Mouse (Mus musculus) liver, postnatal 0 days (tissue): ENCODE measurements around the gene Nr1d2.
"Not testable (repeated sequence)": the region's sequence is repeated elsewhere in the genome, so short reads cannot be mapped to it uniquely, and the experiment has no call there.

Source experiments
- CTCF ChIP-seq: sonication (generic); IDR thresholded peaks from 2 replicates; pipeline ENCODE4 v1.5.1; 2016; ENCODE audit warnings: antibody characterized with exemption, low read depth
- EP300 ChIP-seq: IDR thresholded peaks from 2 replicates; pipeline ENCODE4 v1.6.1; 2016; ENCODE audit warnings: antibody characterized with exemption, low read depth, mild to moderate bottlenecking

DNA sequence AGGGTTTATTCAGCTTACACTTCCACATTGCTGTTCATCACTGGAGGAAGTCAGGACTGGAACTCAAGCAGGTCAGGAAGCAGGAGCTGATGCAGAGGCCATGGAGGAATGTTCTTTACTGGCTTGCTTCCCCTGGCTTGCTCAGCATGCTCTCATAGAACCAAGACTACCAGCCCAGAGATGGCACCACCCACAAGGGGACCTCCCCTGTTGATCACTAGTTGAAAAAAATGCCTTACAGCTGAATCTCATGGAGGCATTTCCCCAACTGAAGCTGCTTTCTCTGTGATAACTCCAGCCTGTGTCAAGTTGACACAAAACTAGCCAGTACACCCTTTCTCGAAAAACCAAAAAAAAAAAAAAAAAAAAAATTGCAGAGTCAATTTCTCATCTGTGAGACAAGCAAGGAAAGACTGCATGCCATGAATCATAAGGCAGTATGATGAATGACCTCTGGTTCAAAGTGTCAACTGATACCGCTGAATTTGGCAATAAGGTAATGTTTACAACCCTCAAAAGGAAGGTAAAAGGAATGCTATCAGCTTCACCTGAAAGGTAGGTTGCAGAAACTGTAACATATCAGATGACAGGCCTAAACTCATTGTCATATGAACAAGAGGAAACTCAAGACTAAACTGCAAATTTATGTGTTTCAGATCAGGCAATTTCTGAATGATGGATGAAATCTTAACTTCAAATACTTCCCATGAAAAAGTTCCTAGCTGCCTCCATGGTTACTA, 2.3 kb downstream of the Nr1d2 start:
- TF ChIP-seq CTCF, EP300: not testable (repeated sequence)
